ENCODE assay signal across 13 mouse cellular contexts in the genomic region with DNA sequence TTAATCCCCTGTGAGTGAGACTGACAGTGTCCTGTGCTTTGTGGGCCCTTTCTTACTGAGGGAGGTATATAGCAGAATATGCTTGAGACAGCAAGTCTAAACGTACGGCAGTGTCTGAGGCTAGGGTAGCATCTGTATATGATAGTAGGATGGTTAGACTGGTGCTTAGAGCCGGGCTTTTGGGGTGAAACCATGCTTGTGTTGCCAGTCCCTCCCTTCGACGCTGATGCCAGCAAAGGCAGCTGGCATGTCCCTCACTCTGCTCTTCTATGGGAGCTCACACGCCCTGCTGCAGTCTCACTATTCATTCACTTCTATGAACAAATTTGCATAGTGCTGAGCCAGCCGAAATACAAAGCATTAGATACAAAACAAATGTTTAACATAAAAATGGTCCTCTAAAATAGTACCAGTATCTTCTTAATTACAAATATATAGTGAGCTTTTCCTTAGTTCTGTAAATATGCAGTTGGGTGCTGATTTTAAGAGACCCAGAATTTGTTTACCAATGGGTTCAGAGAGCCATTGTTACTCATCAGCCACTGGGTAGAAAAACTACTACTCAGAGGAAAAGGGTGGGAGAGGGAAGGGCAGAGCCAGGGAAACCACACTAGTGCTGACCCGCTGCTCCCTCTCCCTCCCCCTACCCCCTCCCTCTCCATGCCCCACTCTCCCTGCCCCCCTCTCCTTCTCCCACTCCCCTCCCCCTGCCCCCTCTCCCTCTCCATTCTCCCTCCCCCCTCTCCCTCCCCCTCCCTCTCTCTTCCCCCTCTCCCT.
DNase-seq lines count a peak whose midpoint lies in the region; ATAC-seq lines count a peak whose summit lies in the region.
"Had no signal": no experiment of that assay in that cellular context is flagged by ENCODE, and none has a peak within 500 bp of the region (broad histone marks: within the 10 kb centered on the region; RNA-seq: fewer than 3 reads in every experiment).

No protein-coding gene starts in this region.

- no peaks in the 10 kb centered on the region for H3K27me3 ChIP-seq in neural tube, embryonic 11.5 days (ENCODE audit: control insufficient read depth, insufficient read depth, low read length)
- H3K27me3 ChIP-seq in forebrain, embryonic 15.5 days, result no peaks in the 10 kb centered on the region
- no peaks in the 10 kb centered on the region for H3K27me3 ChIP-seq in neural tube, embryonic 14.5 days (ENCODE audit: control insufficient read depth, insufficient read depth, low read length)
- H3K27me3 ChIP-seq: limb, embryonic 12.5 days; lung, embryonic 15.5 days had no signal

- no peak overlapping the region for H3K9ac ChIP-seq in neural tube, embryonic 11.5 days (ENCODE audit: low read length)
- no peak overlapping the region for H3K9ac ChIP-seq in forebrain, embryonic 15.5 days (replicated peaks)
- no peak overlapping the region for H3K9ac ChIP-seq in neural tube, embryonic 14.5 days (replicated peaks; ENCODE audit: low read depth, low read length)
- H3K9ac ChIP-seq: limb, embryonic 12.5 days; lung, embryonic 15.5 days had no signal

- no peaks in the 10 kb centered on the region for H3K4me1 ChIP-seq in neural tube, embryonic 11.5 days (ENCODE audit: control insufficient read depth, insufficient read depth, low read length)
- H3K4me1 ChIP-seq in forebrain, embryonic 15.5 days, result peaks cover 16% of the 10 kb centered on the region
- H3K4me1 ChIP-seq in neural tube, embryonic 14.5 days (ENCODE audit: control insufficient read depth, insufficient read depth, low read length), result no peaks in the 10 kb centered on the region
- H3K4me1 ChIP-seq: limb, embryonic 12.5 days; lung, embryonic 15.5 days had no signal

- no peak overlapping the region for H3K27ac ChIP-seq in neural tube, embryonic 11.5 days (ENCODE audit: low read depth, low read length)
- peak overlapping the region; percentile 81 for H3K27ac ChIP-seq in forebrain, embryonic 15.5 days (replicated peaks)
- no peak overlapping the region for H3K27ac ChIP-seq in neural tube, embryonic 14.5 days (ENCODE audit: low read depth, low read length)
- H3K27ac ChIP-seq: limb, embryonic 12.5 days; lung, embryonic 15.5 days had no signal

- no peaks in the 10 kb centered on the region for H3K36me3 ChIP-seq in neural tube, embryonic 11.5 days (ENCODE audit: control insufficient read depth, insufficient read depth, low read length)
- 0 out of 2 replicates have a peak, but pooled peaks cover 5% of the 10 kb centered on the region for H3K36me3 ChIP-seq in forebrain, embryonic 15.5 days
- H3K36me3 ChIP-seq in neural tube, embryonic 14.5 days (ENCODE audit: control insufficient read depth, insufficient read depth, low read length), result no peaks in the 10 kb centered on the region
- H3K36me3 ChIP-seq: lung, embryonic 15.5 days had no signal

- no peak overlapping the region for H3K4me3 ChIP-seq in neural tube, embryonic 11.5 days (ENCODE audit: low read depth, low read length)
- no peak overlapping the region for H3K4me3 ChIP-seq in forebrain, embryonic 15.5 days
- H3K4me3 ChIP-seq in neural tube, embryonic 14.5 days (ENCODE audit: low read depth, low read length), result no peak overlapping the region
- H3K4me3 ChIP-seq: limb, embryonic 12.5 days; lung, embryonic 15.5 days had no signal

- H3K4me2 ChIP-seq in neural tube, embryonic 11.5 days (ENCODE audit: low read depth), result no peak overlapping the region
- H3K4me2 ChIP-seq in forebrain, embryonic 15.5 days (replicated peaks), result no peak overlapping the region
- H3K4me2 ChIP-seq in neural tube, embryonic 14.5 days (ENCODE audit: low read depth, low read length), result no peak overlapping the region
- H3K4me2 ChIP-seq: limb, embryonic 12.5 days; lung, embryonic 15.5 days had no signal

- H3K9me3 ChIP-seq in neural tube, embryonic 11.5 days (ENCODE audit: control insufficient read depth, low read length), result no peaks in the 10 kb centered on the region
- no peaks in the 10 kb centered on the region for H3K9me3 ChIP-seq in forebrain, embryonic 15.5 days
- H3K9me3 ChIP-seq in neural tube, embryonic 14.5 days (ENCODE audit: control insufficient read depth, low read length), result no peaks in the 10 kb centered on the region
- H3K9me3 ChIP-seq: limb, embryonic 12.5 days; lung, embryonic 15.5 days had no signal

- 69% methylated on average over 8 of the region's 8 CpGs for WGBS in neural tube, embryonic 11.5 days
- 19% methylated on average over 8 of the region's 8 CpGs for WGBS in forebrain, embryonic 15.5 days
- WGBS in neural tube, embryonic 14.5 days, result 51% methylated on average over 8 of the region's 8 CpGs

- peak; percentile 61; the same call in 1 of the 2 replicates for ATAC-seq in neural tube, embryonic 11.5 days (ENCODE audit: insufficient read depth, low FRiP score, low TSS enrichment)
- ATAC-seq in forebrain, embryonic 15.5 days (replicated peaks), result peak; percentile 97
- peak; percentile 91 for ATAC-seq in neural tube, embryonic 14.5 days (ENCODE audit: low read depth)

- no peak for DNase-seq in neural tube, embryonic 11.5 days (ENCODE audit: low spot score)
- no peak for DNase-seq in neural tube, embryonic 10.5 days (ENCODE audit: extremely low spot score, low spot score)
- DNase-seq in layer of hippocampus, adult 9-11 months, result peak; percentile 71
- DNase-seq in thymus, postnatal 10 days (ENCODE audit: low spot score in 2 of 2), result no peak
- no peak for DNase-seq in T-cell, adult 2 months (ENCODE audit: low spot score)
- DNase-seq in adrenal gland, postnatal 25 days, result no peak
- DNase-seq: gastrocnemius, postnatal 36 days; heart, postnatal 36 days; retina, postnatal 1 day had no signal
